Mouse (Mus musculus) gastrocnemius, adult 8-10 months (tissue): ENCODE data around the gene Arl1. TPM values are rescaled to one million over a fixed set of nuclear protein-coding genes. Genes with fewer than 3 reads are reported as not detected.
A peak's percentile ranks its signal among the peaks of the same experiment; 100 is the strongest.
"Not testable (repeated sequence)": the region's sequence is repeated elsewhere in the genome, so short reads cannot be mapped to it uniquely, and the experiment has no call there.

Experiments used
- DNase-seq, 2 experiments: peaks; one replicate each; pipeline ENCODE4 v3.0.0; 2022; ENCODE audit warnings: low spot score in 2 of 2
- total RNA-seq, 4 experiments: library from RNA; stranded (reverse); gene quantifications; 2 replicates each; pipeline ENCODE4 v1.2.4; 2022

Arl1 gene
- 100 to 1,000 TPM in 1 of 4 experiments, 10 to 100 TPM in 3; 90.0 to 100 (median 98.2) TPM for total RNA-seq

DNA sequence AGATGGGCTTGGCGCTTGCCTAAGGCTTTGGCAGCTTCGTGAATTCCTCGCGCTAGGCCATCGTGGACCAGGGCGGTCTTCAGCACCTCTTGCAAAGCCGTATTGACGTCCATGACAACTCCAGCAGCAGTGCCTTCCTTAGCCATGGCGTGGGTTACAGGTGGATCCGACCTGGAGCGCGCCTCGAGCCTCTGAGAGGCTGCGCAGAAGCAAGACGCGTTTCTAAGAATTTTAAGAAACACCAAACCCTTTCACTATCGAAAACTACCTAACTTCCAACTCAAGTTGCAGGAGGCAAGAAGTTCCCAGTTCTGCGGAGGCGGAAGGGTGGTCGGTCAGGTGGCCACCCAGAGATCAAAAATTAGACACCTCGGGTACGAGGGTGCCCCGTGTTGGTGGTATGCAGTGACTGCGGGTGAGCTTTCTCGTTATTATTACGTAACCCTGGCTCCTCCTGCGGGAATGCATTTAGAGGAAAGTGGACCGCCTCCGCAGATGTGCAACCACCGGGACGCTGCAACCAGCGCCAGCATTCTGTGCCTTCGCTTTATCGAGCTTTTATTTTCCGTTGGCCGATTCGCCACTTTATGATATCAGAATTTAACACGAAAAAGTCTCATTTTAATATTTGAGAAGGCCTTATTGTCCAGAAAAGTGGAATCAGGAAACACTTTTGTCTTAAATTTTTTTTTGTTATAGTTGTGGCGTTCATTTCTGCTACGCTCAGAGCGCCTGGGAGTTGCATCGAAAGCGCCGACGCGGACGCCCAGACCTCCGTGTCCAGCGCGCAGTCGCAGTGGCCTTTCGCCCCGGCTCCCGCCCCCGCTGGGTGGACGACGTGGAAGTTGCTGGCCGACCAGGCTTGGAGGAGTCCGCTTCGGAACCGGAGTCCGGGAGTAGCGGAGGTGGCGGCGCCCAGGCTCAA is at the start of gene Arl1:
Gene Arl1, plus strand, starts transcription at position 288 of the 925 bp plus-strand sequence.
- peak; percentile 86 to 89 for DNase-seq

DNA sequence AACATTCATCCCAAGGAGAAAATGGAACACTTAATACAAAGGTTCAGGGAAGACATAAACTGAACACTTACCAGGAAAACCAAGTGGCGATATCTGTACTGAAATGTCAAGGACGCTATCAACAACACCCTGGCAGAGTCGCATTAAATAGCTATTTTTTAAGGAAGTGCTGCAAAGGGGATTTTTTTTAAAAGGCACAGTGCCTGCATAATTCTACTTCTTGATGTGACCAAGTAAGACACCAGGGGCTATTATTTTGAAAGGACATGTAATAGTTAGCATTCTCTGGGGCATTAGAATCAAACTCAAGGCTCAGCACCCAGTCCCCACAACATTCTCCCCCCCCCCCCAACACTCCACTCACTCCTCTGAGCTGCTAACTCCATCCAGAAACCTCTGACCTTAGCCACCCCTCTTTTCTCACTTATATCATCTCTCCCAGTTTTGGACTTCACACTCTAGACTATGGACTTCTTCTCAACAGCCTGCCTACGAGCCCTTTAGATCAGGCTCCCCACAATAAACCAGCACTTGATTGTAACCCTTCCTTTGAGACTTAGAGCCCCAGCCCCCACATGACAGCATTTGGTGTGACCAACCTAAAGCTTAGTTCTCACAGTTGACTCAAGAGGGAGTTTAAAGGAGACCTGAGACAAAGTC is 47.6 kb upstream of the Arl1 start:
- no peak for DNase-seq

- DNase-seq, result no peak
Observed at GRCm38 (mm10) chr10:88684925-88685324, 45.7 kb upstream of the Arl1 start, which contains the start of gene Spic. Gene Spic (minus strand): TSS chr10:88685015.

DNA sequence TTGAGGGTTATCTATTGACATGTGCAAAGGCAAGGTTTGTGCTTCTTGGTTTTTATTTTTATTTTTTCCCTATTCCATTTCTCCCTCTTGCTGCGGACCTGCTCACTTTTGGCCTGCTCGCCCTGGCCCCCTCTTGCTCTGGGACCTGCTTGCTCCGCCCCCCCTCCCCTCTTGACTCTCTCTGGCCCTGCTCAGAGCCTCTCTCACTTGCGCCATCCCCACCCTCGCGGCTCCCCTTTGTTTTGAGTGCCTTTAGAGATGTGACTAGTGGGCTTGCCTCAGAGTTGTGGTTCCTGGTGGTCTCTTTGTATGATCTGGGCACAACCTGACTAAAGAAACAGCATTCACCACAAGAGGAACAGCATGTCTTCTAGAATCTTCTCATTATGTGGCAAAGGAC is 29.7 kb upstream of the Arl1 start:
- DNase-seq, result no peak

GRCm38 (mm10) chr10:88708671-88709523 is 21.8 kb upstream of the Arl1 start:
- no peak for DNase-seq

DNA sequence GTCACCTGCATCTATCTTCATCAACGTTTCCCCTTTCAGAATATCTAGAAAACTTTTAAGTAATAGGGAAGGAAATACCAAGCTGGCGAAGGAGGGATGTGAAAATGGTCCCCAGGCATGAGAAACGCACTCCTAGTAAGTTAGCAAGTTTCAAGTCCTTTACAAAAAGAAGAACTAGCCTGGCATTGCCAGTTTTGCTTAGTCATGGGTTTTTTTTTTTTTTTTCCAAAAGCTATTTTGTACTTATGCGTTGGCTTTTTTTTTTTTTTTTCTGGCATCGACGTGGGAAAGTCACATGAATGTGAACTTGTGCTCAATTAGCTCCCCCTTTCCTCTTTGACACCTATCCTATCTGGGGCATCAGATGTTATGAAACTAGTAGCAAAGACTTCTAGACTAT is 18.3 kb upstream of the Arl1 start:
- no peak for DNase-seq

GRCm38 (mm10) chr10:88714744-88715143 is 15.9 kb upstream of the Arl1 start:
- DNase-seq, result no peak

- DNase-seq, result no peak
Observed at GRCm38 (mm10) chr10:88715621-88716020, 15.0 kb upstream of the Arl1 start.

DNA sequence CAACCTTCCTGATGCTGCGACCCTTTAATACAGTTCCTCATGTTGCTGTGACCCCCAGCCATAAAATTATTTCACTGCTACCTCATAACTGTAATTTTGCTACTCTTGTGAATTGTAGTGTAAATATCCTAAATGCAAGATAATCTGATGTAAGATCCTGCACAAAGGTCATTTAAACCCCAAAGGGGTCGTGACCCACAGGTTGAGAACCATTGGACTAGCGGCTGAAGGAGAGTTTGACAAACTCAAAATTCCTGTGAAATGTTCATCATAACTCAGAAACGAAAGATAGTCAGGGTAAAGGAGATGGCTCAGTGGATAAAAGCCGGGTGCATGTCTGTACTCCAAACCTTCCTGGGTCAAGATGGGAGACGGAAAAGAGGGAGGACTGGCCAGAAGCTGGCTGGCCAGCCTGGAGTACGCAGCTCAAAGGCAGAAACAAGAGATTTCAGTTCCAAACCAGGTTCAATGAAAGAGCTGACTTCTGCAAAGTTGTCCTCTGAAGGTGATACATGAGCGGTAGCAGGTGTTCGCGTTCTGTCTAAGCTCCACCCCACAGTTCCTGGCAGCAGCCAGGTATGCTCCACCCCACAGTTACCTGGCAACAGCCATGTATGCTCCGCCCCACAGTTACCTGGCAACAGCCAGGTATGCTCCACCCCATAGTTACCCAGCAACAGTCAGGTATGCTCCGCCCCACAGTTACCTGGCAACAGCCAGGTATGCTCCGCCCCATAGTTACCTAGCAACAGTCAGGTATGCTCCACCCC is 13.5 kb upstream of the Arl1 start:
- DNase-seq, result no peak

DNA sequence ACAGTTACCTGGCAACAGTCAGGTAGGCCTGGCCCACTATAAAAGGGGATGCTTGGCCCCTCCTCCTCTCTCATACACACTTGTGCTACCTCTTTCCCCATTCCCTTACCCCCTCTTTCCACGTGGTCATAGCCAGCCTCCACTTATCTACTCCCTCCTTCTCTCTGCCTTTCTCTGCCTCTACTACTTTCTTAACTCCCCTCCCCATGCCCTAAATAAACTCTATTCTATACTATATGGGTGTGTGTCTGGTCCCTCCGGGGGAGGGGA is 13.0 kb upstream of the Arl1 start:
- no peak for DNase-seq

- no peak for DNase-seq
Observed at GRCm38 (mm10) chr10:88719618-88720017, 11.0 kb upstream of the Arl1 start.

DNA sequence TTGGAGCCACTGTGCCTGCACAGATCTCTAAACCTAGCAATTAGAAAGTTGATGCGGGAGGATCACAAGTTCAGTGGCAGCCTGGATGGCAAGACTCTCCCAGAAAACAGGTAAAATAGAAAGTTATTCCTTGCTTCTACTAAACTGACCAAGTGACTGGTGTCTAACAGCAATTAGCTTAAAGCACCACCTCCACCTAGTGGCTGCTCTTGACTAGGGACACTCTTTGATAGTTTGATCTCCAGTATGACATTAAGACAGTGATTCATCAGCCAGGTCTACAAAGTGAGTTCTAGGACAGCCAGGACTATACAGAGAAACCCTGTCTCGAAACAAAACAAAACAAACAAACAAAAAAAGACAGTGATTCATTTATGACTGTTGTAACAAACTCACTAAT is 5.3 kb upstream of the Arl1 start:
- DNase-seq, result no peak

GRCm38 (mm10) chr10:88727128-88727527 is 3.5 kb upstream of the Arl1 start:
- DNase-seq, result no peak

GRCm38 (mm10) chr10:88728166-88728565 is 2.5 kb upstream of the Arl1 start:
- no peak for DNase-seq

DNA sequence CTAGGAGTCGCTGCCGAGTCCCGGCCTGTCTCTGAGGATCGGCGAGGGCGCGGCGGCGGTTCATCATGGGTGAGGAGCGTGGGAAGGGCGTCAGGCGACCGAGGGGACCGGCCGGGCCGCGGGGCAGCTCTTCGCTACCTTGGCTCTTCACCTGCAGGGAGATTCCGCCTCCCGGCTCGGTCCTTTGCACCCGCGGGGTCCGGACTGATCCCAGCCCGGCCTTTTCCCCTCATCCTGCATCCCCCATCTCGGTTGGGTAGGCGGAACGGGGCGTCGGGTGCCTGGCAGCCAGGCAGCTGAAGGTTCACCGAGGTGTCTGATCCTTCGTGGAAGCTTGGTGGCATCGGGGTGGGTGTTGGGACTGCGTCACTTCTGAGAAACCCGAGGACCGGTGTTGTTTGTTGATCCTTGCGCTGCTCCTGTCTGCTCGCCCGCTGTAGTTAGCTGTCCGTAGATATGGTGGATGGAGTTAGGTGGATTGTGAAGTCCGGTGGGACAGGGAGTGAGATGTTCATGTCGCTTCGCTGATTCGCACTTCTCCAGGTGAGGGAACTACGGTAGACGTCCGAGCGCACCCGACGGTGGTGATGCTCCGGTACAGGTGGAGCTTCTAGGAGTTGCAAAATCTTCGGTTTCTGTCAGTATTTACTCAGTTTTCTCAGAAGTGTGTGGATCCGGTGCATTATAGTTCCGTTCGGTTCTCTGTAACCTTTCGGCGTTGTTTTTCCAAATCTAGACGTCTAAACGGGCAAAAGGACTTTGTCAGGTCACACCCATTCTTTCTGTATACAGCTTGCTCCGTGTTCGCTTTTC is 1.0 kb downstream of the Arl1 start:
- DNase-seq, result no peak

DNA sequence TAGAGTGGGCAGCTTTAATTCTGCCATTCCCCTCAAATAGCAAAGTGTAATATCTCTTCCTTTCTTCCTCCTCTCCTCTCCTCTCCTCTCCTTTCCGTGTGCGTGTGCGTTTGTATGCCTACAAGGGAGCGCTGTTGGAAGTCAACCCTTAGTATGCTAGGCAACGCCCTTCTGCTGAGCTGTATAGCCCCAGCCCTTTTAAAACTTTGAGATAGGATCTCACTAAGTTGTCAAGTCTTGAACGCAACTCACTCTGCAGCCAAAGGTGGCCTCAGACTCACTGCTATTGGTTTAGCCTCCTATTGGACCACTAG is 1.6 kb downstream of the Arl1 start:
- DNase-seq, result no peak

DNA sequence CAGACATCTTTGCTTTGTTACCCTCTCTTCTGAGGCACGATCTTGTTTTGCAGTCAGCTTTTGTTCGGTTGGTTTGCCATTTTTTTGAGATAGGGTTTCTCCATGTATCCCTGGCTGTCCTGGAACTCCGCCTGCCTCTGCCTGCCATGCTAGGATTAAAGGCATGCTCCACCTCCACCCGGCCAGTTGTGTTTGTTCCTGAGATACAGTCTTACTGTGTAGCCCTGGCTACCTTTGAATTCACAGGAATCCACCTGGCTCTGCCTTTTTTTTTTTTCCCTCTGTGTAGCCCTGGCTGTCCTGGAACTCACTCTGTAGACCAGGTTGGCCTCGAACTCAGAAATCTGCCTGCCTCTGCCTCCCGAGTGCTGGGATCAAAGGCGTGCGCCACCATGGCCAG is 8.4 kb downstream of the Arl1 start:
- DNase-seq, result not testable (repeated sequence)

DNA sequence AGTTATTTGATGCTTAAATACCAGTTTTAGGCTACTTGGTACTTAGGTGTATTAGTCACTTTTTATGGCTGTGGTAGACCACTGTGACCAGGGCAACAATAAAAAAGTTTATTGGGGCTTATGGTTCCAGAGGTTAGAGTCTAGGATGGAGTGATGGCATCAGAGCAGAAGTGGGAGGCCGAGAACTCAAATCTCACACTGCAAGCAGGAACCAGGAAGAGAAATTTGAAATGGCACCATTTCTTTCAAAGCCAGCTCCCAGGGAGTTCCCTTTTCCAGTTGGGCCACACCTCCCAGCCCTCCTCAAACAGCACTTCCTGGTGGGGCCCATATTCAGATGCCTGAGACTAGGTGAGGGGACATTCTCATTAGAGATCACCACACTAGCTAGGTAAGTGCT is 9.2 kb downstream of the Arl1 start:
- no peak for DNase-seq

GRCm38 (mm10) chr10:88740781-88741180 is 10.1 kb downstream of the Arl1 start:
- DNase-seq, result no peak

DNA sequence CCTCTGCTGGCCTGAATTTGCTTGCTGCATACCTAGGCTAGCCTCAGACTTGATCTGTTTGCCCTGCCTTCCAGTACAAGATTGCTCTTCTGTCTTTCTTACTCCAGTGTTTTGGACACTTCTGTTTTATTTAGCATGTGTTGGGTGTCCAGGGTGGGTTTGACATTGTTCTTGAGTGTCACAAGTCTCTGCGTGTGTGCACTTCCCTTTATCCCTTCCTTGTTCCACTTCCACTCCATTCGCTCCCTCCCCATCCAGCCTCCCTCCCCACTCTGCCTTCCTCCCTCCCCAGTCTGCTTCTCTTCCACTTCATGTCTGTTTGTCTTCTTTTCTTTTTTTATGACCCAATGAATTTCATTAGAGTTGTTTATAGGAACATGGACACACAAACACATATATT is 10.8 kb downstream of the Arl1 start:
- DNase-seq, result no peak
